Mouse (Mus musculus) adrenal gland, postnatal 10 days (tissue): ENCODE data around the gene Camta1. TPM values are rescaled to one million over a fixed set of nuclear protein-coding genes. Genes with fewer than 3 reads are reported as not detected.

Experiments
- DNase-seq: peaks from one replicate; pipeline ENCODE4 v3.0.0; 2021; ENCODE audit warnings: mixed read lengths
- total RNA-seq, 2 experiments: library from RNA; stranded (reverse); gene quantifications; 2 replicates each; pipeline ENCODE4 v1.2.3; 2021

The Camta1 gene
- total RNA-seq, 2 experiments from 2014 or later = 46.3 to 50.3 TPM

GRCm38 (mm10) chr4:151603586-151603985 lies 258.1 kb downstream of the Camta1 start:
- DNase-seq = no peak

- DNase-seq = no peak
These were observed 266.6 kb downstream of the Camta1 start for GRCm38 (mm10) chr4:151595116-151595515.

GRCm38 (mm10) chr4:151593042-151593441 lies 268.6 kb downstream of the Camta1 start:
- no peak for DNase-seq

DNA sequence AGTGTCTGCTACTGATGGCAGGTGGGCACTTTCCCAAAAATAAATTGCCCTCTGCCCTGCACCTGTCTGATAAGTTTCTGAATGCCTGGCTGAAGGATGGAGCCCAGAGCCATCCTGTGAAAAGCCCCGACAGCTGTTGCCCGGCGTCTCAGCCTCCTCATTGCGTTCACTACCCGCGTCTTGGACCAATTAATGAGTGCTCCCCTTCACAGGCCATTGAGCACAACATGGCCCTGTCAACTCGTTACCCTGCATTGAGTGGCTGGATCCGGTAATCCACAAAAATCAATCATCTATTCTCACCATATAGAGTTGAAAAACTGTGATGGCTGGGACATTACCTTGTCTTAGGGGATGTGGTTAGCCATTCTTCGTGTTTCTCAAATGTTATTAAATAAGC lies 275.6 kb downstream of the Camta1 start:
- no peak for DNase-seq

GRCm38 (mm10) chr4:151577961-151578360 lies 283.7 kb downstream of the Camta1 start:
- DNase-seq = no peak

DNA sequence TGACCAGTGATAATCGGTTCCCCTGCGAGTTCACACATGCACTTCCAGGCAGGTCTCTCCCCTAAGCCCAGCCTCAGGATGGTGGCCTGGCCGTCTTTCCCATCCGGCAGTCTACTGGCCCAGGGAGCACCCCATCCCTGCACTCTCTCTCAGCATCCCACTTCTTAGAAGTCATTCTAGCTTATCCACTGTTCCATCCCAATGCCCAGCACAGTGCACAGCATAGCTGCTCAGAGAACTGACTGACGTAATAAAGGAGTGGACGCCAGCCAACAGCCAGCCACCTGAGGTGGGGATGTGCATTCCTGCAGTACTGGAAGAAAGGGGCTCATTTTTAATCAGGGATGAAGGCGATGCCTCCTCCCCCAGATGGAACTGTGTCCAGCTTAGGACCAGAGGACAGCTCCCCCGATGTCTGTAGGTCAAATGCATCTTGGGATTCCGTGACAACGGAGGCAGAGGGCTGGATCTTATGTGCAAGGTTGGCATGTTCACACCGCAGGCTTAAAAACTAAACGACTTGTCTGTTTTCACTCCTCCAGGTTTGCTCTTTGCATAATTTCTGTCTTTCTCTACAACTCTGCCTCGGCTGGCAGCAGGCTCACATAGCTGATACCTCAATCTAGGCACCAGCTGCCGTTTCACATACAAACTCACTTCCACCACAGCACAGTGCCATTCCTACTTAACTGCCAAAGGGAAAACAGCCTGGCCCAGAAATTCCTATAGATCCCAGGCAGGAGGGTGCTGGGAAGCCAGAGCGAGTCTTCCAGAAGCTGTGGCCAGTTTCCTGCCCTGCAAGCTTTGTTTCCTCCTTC lies 285.2 kb downstream of the Camta1 start:
- DNase-seq = no peak

GRCm38 (mm10) chr4:151572716-151573115 lies 289.0 kb downstream of the Camta1 start:
- DNase-seq = no peak

GRCm38 (mm10) chr4:151569586-151569985 lies 292.1 kb downstream of the Camta1 start:
- no peak for DNase-seq

- DNase-seq = no peak
These were observed 292.8 kb downstream of the Camta1 start for GRCm38 (mm10) chr4:151568887-151569286.

- DNase-seq = no peak
These were observed 294.6 kb downstream of the Camta1 start for GRCm38 (mm10) chr4:151567105-151567504.

- no peak for DNase-seq
These were observed 306.2 kb downstream of the Camta1 start for GRCm38 (mm10) chr4:151555505-151555904.

DNA sequence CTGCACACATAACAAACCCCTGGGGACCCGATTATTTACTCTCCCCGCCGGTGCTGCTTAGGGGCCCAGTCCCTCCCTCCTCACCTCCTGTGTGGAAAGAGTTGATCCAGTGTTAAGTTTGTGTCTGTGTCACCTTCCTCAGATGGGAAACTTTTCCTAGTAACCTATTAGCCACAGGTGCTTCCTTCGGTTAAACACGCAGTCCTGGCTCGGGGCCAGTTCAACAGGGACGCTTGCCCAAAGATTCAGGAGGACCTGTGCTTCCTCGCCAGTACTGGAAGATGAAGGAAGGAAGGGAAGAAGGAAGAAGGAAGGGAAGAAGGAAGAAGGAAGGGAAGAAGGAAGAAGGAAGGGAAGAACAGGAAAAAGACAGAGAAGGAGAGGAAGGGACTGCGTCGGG lies 312.2 kb downstream of the Camta1 start:
- no peak for DNase-seq

DNA sequence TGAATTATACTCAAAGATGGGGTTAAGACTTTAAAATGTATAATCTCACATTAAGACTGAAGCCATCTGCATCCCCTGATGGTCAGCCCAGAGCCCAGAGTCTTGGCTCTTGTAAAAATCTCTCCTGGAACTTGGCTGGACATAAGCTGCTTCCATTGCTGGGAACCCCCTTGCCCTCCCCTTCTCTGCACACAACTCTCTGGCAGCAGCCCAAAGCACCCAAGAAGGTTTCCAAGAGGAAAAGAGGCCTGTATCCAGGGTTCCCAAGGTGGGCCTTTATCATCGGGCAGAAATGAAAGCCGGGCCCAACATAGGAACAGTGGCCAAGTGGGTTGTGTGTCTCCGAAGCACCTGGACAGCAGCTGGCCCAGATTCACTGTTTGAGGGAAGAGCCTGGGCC lies 316.2 kb downstream of the Camta1 start:
- DNase-seq = no peak

- DNase-seq = no peak
These were observed 317.5 kb downstream of the Camta1 start for GRCm38 (mm10) chr4:151544191-151544590.

GRCm38 (mm10) chr4:151540546-151540945 lies 321.1 kb downstream of the Camta1 start:
- DNase-seq = no peak

DNA sequence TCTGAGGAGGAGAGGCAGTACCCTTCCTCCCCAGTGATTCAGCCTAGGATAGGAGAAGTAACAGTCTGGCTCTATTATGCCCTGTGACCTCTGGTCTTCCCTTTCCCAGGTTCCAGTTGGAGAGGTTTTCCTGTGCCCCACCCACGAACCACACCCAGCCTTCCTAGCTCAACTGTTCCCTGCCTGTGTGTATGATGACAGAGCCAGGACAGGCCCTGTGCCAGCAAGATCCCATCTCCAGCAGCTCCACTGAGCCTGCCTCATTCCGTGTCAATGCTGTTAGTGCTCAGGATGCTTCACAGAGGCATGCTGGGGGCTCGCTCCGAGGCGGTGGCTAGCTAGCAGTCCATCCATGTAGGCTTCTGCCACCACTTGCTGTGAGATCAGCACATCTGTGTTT lies 321.8 kb downstream of the Camta1 start:
- DNase-seq = no peak

DNA sequence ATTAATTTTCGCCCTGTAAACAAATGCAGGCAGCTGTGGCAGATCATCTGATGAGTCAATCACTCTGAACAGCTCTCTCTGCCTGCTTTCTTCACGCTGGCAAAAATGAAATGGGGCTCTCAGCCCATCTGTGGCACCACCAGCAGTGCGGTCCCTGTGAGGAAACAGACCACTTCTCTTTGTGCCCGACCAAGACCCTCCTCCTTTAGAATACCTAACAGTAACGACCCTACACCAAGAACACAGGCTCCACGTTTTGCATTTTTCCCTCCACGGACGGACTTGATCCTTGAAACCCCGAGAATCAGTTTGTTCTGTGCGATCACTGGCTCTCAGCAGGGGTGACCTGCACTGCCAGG lies 322.5 kb downstream of the Camta1 start:
- DNase-seq = no peak

DNA sequence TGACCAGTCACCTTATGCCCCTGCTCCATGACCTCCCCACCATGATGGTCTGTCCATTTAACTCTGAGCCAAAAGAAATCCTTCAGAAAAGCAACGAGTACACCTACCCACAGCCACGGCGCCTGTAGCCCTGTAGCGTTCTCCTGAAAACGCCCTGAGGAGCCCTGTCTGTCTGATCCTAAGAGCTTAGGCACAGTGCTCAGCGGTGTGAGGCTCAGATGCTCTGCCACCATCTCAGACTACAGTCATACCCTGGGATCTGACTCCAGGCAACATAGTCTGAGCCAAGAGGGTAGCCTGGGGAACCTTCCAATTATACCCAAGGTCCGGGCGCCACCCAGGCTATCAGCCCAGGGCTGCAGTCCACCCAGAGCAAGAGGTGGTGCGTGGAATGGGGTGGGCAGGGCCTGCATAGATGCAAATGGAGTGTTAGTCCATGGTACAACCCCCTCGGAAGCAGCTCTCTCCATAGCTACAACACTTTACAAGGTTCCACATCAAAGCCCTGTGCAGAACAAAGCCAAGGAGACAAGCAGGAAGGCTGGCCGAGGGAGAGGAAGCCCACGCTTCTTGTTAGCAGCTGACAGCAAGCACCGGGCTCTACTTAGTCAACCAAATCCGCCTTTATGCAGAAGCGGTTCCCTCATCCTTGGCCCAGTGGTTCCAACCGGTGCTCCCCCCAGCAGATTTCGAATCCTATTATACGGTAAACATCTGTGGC lies 323.1 kb downstream of the Camta1 start:
- peak; percentile 12 for DNase-seq

- DNase-seq = no peak
These were observed 325.7 kb downstream of the Camta1 start for GRCm38 (mm10) chr4:151535916-151536450.

GRCm38 (mm10) chr4:151533451-151533850 lies 328.2 kb downstream of the Camta1 start:
- no peak for DNase-seq

DNA sequence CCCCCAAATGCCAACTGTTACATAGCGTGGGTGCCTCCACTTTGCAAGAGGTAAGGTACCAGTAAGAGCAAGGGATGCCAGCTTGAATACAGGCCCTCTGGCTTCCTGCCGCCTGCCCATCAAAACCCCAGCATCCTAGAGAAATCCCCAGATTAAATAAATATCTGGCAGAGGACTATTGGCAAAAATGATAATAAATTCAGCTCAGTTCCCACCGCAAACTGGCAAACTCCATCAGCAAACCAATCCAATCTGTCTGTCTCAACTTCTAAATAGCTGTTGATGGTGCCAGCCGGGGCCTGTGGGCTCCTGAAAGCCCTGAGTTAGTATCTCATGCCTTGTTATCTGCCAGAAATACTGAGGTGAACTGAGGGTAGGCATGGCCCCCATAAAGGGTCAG lies 333.2 kb downstream of the Camta1 start:
- no peak for DNase-seq

DNA sequence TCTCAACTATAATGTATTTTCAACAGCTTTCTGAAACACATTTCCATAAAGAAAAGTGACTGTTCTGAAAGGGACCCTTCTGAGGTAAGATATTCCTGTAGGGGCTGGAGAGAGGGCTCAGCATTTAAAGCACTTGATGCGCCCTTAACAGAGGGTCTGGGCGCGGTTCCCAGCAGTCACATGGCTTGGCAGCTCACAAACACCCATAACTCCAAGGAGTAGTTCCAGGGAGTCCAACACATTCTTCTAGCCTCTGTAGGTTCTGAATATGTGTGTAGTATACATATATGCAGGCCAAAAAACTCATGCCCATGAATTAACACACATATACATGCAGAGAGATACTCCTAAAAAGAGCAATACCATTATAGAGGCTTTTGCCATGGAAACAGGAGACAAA lies 333.9 kb downstream of the Camta1 start:
- DNase-seq = no peak

DNA sequence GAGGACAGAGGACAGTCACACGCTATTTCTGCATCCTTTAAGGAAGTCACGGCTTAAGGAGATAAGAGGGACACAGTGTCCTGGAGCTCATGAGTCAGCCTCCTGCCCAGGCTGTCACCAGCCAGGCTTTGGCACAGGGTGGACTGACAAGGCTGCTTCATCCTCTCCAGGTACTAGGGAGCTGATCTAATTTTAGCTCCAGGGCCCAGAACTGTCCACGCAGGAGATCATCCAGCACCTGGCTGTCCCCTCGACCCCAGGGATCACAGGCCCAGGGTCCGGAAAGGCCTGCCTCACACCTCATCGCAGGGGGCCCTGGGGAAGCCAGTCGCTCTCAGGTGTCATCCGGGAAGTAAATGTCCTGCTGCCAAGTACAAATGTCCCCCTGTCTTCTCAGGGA lies 341.6 kb downstream of the Camta1 start:
- peak; percentile 16 for DNase-seq

GRCm38 (mm10) chr4:151519011-151519410 lies 342.7 kb downstream of the Camta1 start:
- no peak for DNase-seq
